Mouse (Mus musculus) R1 (cell line): ENCODE measurements around the gene Sox5.

Experiments
- DNase-seq: peaks from one replicate; pipeline ENCODE4 v3.0.0-alpha.2; 2018; ENCODE audit warnings: low read depth, low spot score

Gene Sox5

DNA sequence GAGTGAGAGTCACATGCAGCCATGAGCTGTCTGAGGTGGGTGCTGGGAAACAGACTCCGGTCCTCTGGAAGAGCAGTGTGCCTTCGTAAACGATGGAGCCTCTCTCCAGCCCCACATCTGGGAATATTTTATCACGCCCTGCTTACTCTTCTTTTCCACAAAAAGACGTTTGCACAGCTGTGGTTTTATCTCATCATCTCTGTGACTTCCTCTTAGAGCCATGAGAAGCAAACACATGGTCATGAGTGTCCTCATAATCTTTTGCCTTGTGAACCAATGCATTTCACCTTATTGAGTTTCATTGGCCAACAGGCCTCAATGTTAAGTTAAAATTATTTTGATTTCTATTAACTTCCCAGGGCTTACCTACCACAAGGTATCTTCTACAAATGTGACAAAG, 994.4 kb downstream of the Sox5 start:
- no peak for DNase-seq

- no peak for DNase-seq
Observed at GRCm38 (mm10) chr6:143785685-143786084, 996.1 kb downstream of the Sox5 start.
